Mouse (Mus musculus): ENCODE results near the gene Guf1. TPM values are rescaled to one million over a fixed set of nuclear protein-coding genes. Genes with fewer than 3 reads are reported as not detected.

Gene Guf1
- polyA plus RNA-seq (2012; rRNA removed) = 3.5 and 5.7 TPM in 2 replicates

DNA sequence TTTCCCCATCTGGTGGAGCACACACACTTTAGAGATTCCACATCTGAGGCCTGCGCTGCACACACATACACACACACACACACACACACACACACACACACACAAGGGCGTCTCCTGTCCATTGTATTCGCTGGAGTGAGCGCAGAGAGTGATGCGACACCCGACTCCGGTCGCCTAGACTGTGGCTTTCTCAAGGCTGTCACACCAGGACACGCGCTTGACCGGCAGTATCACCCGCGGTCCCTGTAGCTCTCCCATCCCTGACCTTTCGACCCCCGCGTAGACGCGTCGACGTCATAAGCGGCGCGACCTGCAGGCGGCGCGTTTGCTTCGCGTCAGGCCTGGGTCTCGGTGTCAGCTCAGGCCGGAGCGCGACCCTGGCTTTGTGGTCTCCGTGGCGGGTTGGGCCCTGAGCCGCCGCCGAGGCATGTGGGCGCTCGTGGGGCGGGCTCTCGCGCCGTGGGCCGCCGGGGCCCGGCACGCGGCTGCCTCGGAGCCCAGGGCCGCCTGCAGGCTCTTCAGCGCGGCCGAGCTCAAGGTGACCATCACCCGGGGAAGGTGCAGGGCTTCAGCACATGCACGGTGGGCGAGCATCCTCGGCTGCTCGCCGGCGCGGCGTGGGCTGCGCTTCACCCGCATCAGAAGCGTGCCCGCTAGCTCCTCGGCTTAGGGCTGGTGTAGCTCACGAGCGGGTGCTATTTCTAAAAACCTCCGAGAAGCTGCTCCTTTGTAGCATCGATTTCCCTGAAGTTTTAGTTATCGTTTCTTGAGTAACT is at the start of gene Guf1:
Gene Guf1 (plus strand): TSS at position 296 of the 776 bp plus-strand sequence.
- DNase-seq (ENCODE audit: low read depth, low spot score) = peak; percentile 57
- under 1% methylated on average over 72 of the region's 72 CpGs for WGBS

DNA sequence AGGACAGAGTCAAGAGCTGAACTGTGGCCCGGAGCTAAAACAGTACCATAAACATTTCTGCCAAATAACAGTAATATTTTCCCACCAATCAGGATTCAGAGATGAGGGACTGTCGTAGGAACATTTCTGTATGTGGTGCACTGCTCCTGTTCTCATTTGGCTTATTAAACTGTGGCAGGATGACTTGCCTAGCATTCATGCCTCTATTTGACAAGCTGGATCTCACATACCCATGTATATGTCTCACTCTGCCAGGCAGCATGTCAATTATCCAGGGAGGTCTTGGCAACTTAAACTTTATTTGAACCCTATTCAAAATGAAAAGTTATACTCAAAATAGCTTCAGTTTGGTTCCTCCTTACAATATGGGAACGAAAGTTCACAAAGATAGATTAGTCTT is 49.7 kb upstream of the Guf1 start:
- DNase-seq (ENCODE audit: low read depth, low spot score) = no peak
- WGBS = 74% methylated on average over 3 of the region's 3 CpGs

DNA sequence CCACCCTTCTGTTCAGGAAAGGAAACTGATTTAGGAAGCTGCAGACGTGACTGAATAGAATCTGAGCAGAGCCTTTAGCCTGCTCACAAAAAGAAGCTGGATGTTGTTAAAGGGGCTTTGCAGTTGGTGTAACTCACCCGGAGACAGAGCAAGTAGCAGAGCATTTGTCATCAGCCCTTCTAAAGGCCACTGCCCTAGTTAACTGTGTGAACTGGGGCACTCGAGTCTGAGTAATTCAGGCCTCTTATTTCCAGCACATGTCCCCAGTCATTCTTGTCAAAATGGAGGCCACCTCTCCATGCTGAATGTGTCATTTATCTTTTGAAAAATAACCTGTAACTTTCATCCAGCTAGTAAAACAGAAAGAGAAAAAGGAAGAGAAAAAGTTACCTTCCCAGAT is 45.1 kb upstream of the Guf1 start:
- DNase-seq (ENCODE audit: low read depth, low spot score) = no peak
- WGBS = 57% methylated on average over 3 of the region's 3 CpGs

DNA sequence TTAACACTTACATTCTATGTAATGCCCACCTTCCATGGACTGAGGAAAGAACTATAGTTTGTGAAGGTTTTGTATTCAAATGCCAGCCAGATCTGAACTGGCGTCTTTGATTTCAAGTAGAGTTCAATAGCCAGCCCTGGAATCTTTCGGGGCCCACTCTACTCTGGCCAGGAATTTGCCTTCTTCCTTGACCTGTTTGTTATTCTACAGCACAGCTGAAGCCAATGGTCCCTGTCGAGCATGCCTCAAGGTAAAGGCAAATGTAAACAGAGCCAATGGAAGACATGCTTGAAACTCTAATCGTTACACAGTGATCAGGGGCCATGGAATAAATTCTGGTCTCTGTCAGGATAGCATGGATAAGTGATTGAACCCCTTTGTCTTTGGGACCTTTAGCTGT is 44.5 kb upstream of the Guf1 start:
- DNase-seq (ENCODE audit: low read depth, low spot score) = no peak
- 52% methylated on average over 4 of the region's 4 CpGs for WGBS

DNA sequence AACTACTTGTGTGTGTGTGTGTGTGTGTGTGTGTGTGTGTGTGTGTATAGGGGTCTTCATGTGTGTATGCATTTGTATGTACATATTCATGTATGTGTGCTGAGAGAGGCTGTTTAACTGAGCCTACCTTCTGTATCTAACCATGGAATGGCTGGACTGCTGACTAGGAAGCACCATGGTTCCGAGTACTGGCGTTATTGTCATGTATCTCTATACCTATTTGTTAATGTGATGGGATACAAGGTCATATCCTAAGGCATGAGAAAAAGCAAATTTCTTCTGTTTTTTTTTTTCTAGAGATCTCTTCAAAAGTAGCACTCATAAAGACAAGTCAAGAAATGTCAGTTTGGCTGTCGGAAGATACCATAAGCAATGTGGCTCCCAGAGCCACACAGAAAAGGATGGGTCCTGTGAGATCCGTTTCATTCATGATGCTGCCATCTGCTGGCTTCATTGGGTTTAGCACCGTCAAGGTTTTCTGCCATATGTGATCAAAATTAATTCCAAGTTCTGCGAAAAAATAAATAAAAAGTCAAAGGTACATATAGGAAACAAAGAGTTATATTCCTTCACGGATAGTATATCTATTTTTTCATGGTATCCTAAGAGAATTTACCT is 36.0 kb upstream of the Guf1 start:
- WGBS = 32% methylated on average over 7 of the region's 7 CpGs
- DNase-seq (ENCODE audit: low read depth, low spot score) = peak; percentile 11

DNA sequence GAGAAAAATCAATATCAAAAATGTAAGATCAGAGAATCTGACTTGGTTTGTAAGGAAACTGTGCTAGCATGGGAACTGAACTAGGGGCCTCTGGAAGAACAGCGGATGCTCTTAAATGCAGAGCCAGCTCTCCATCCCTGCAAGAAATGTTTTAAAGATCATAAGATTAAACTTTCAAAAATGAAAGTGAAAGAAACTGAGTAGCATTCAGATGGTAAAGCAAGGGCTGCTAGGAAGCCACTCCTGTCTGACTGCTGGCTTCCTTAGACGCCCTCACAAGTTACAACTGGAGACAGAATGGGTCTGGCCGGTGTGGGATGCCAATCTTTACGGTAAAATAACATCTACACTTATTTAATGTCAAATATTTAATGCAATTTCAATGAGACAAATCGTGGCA is 34.7 kb upstream of the Guf1 start:
- no peak for DNase-seq (ENCODE audit: low read depth, low spot score)
- 37% methylated on average over 5 of the region's 5 CpGs for WGBS

DNA sequence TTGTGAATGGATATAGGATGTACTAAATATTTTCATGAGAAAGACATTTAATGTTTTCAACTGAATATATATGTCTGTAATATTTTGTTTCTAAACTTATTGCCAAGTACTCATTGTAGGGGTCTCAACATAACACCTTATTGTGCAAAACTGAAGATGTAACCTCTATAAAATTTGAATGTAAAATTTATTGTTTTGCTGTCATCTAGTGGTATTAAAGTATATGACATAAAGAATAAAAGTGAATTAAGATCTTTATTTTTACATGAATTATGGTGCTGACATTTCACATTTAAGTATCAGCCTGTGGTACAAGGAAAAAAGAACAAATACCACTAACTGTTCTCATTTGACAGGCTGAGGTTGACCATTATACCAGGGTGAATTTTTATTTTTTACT is 32.8 kb upstream of the Guf1 start:
- no peak for DNase-seq (ENCODE audit: low read depth, low spot score)

DNA sequence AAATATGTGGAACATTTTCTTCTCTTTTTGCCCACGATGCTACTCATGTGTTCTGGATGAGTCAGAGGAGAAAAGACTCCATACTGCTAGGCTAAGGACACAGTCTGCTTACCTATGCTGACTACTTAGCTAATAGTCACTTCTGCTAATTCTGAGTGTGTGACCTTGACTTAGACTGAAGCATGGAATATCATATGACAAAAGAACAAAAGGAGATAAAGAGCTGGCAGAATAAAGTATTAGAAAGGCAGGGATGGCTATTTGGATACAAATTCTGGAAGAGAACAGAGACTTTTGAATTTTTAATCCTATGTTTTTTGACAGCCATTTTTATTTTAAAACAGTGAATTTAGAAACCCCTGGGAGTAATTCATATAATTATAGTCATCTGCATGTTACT is 15.0 kb upstream of the Guf1 start:
- no peak for DNase-seq (ENCODE audit: low read depth, low spot score)
- whole genome bisulfite sequencing = 58% methylated on average over 1 of the region's 1 CpGs

DNA sequence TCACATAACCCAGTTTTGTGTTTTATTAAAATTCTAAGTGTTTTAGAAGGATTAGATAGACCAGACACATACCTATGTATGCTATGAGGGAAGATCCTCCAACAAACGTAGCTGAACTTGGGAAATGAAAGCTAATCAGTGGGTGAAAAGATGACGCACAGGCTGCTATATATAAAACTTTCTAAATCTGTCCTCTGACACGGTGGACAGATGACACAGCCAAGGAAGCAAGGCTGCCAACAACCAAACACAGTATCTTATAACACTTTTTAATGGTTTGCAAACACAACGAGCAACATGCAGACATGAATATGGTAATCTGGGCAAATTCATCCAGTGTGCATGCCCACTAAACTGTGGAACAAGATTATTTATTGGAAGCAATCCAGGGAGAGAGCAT is 14.2 kb upstream of the Guf1 start, which contains the start of gene Yipf7:
Gene Yipf7 (minus strand): TSS at position 160 of the 400 bp plus-strand sequence.
- WGBS = 49% methylated on average over 4 of the region's 4 CpGs
- no peak for DNase-seq (ENCODE audit: low read depth, low spot score)

DNA sequence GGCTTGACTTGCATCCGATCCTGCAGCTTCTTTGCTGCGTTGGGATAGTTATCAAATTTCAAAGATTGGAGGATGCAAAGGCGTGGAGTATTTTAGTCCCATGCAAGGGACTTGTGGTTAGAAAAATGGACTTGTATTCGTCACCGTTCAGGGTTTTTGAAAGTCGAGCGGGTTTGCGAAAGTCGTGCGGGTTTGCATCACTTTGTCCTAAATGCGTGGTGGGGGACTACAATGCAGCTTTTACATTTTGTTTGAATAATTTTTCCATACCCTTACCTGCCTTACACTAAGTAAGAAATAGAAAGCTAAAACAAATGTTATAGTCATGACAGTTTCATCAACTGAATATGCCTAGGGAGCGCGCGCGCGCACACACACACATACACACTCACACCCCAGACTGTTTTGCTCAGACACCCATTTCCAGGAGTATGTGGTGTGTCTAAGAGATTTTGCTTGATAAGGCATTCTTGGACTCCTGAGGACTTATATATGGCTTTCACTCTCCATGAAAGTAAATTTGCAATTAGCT is 747 bp downstream of the Guf1 start:
- DNase-seq (ENCODE audit: low read depth, low spot score) = no peak
- WGBS = 7% methylated on average over 16 of the region's 16 CpGs

DNA sequence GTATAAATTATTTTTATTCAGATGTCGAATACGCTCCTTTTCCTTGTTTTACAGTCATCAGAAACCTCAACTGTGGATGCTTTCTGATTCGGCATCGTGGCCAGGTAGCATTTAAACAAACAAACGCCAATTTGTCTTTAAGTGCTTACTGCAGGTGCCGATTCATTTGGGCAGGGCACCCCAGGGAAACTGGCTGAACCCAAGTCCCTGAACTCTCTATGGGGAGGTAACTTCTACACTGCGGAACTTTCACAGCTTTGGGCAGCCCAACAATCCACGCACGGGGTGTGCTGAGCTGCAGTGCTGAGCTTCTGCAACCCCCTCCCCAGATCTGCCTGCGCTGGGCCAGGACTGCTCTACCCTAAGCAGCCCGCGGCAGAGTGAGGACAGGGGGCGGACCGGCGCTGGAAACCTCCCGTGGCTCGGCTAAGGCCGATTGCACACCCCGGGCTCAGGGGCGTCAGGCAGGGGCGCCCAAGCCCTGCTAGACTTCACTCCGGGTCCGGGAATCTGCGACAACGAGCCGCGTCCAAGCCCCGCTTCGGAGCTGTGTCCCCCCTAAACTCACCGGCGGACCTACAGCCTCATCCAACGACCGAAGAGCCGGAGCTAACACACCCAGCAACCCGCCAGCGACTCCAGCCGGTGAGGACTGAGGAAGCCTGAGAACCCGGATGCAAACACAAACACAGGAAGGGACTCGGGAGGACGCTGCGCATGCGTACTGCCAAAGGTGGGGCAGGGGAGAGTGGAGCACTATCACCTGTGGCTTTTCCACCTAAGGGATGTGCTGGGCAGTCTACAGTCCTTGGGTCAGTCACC is 35.1 kb downstream of the Guf1 start, which contains the start of gene Gnpda2:
Gene Gnpda2 (minus strand): TSS at position 701 of the 822 bp plus-strand sequence.
- DNase-seq (ENCODE audit: low read depth, low spot score) = peak; percentile 67
- WGBS = 3% methylated on average over 42 of the region's 42 CpGs

DNA sequence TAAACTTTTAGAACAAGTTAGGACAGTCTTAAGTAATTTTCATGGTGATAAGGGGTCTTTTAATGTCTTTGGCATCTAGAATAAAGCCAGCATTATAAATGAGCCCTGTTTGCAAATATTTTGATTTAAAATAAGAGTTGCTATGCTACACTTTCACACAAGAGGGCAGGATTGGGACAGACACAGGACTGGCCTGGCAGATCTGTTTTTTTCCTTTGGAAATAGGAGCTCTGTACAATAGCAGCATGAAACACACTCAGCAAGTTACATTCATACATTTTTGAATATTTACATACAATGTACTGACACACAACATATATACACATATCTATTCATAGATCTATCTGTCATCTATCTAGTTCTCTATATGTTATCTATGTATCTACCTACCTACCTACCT is 44.3 kb downstream of the Guf1 start:
- DNase-seq (ENCODE audit: low read depth, low spot score) = no peak

DNA sequence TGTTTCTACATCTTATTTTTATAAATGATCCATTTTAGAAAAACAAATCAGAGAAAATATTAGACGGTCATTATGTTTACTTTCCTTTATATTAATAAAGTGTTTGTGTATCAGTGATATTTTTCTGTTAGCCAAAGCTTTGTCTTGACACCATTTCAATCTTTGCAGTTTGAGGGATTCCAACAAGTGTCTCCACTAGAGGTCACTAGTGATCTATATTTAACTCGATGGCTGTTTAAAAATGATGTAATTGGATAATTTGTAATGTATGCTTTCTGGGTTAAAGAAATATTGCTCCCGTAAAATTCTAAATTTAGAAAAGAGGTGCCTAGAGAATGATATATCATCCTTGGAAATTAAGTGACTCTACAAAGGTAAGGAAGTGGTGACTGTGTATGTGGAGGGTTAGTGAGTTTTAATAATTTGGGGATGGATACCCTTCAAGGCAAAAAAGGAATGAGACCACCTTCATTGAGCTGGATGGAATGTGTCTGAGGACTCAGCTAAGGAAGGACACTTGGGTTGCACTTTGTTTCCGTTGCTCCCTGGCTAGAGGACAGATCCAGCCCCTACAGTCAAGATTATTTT is 56.6 kb downstream of the Guf1 start:
- WGBS = 16% methylated on average over 4 of the region's 4 CpGs
- DNase-seq (ENCODE audit: low read depth, low spot score) = no peak

DNA sequence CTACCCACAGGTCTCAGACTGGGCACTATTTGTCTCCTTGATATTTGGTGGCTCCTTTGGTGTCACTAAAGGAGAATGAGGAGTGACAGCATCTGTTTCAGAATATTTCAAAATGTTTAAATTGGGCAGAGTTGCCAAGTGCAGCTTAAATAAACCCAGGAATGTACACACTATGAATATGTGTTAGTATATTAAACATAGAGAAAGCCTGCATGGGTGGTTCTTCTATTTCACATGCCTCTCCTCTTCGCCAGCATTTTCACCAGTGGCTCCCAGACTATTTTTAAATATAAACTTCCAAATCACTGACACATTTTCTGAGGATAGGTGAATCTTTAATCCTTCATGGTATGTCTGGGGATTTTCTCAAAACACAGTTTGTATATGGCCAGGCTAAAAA is 64.2 kb downstream of the Guf1 start:
- DNase-seq (ENCODE audit: low read depth, low spot score) = no peak
- 52% methylated on average over 1 of the region's 1 CpGs for WGBS

Other genes starting within 250 kb of the Guf1 start
- gene Kctd8, start 215.2 kb upstream of the Guf1 start, polyA plus RNA-seq (2012; rRNA removed) = 0.05 TPM in 1 of 2 replicates, not detected in the other
- gene Yipf7, start 14.3 kb upstream of the Guf1 start, polyA plus RNA-seq (2012; rRNA removed) = 0.06 TPM in 1 of 2 replicates, not detected in the other
- 4.3 and 8.0 TPM in 2 replicates for gene Gnpda2, start 35.4 kb downstream of the Guf1 start, polyA plus RNA-seq (2012; rRNA removed)

Data from large intestine, adult 2 months (tissue).